Mouse (Mus musculus) left cerebral cortex, postnatal 36 days (tissue): Measurements from ENCODE around the gene Hist1h2bc. TPM values are rescaled to one million over a fixed set of nuclear protein-coding genes. Genes with fewer than 3 reads are reported as not detected.
A peak's percentile ranks its signal among the peaks of the same experiment; 100 is the strongest.

Experiments used
- DNase-seq, 2 experiments: peaks; one replicate each; pipeline ENCODE4 v3.0.0; 2021 to 2022; ENCODE audit warnings: low spot score in 2 of 2, mixed read lengths in 1 of 2
- intact Hi-C: fragments of 180-260 bp; cut with DNase I; formaldehyde crosslinking; loops from one replicate; pipeline ENCODE4 v1.15.1; 2025
- microRNA-seq: library from miRNA; unstranded; fragments of <30 nt; microRNA quantifications from one replicate; pipeline ENCODE4 v1.2.0, GENCODE M21; 2022
- total RNA-seq, 2 experiments: library from RNA; stranded (reverse); gene quantifications; 2 replicates each; pipeline ENCODE4 v1.2.3; 2021

Gene Hist1h2bc
- total RNA-seq, 2 experiments from 2014 or later = 32.1 to 33.8 TPM

GRCm38 (mm10) chr13:23725213-23725612 is 41.2 kb downstream of the Hist1h2bc start:
- no peak for DNase-seq
- intact Hi-C loops = no loop called here

DNA sequence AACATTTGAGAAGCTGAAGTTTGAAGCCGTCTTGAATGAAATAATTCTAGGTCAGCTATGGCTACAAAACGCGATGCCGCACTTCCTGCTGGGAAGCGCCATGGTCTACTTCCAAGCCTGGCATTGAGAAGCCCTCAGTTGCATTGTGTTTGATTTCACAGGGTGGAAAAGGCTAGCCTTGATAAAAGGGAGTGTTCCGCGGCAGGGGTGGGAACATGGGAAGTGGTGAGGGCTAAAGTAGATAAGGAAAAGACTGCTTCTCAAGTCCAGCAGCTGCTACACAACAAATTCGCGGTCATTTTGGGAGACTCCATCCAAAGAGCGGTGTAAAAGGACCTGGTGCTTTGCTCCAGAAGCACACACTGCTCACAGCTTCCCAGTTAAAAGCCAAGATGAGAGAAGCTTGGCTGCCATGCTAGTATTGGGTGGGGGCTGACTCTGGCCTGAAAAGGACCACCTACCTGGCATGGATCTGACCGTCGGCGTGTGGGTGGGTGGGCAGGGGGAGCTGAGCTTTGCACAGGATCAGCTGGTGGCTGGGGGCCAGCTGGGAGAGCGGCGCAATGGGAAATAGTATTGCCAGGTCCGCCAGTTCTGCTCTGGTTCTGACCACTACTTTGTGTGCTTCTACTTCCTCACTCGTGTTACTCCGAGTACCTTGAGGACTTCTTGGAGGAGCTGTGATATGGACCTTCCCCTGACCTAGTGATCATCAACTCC is 44.6 kb downstream of the Hist1h2bc start:
- no peak for DNase-seq
- intact Hi-C loops = no loop called here

DNA sequence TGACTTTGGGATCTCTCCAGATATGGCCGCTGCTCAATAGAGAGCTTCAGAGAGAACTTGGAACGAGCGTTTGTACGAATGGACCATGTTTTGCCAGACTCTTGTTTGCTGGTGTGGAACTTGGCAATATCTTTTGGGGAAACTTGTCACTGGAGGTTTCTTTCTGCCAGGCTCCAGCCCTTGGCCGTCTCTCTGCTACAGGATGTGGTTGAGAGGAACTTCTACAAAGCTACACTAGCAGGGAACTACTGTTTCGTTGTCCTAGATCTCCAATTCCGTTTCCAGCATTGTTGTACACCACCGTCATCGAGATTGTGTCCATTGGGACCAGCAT is 45.2 kb downstream of the Hist1h2bc start:
- intact Hi-C loops = no loop called here
- DNase-seq = no peak

DNA sequence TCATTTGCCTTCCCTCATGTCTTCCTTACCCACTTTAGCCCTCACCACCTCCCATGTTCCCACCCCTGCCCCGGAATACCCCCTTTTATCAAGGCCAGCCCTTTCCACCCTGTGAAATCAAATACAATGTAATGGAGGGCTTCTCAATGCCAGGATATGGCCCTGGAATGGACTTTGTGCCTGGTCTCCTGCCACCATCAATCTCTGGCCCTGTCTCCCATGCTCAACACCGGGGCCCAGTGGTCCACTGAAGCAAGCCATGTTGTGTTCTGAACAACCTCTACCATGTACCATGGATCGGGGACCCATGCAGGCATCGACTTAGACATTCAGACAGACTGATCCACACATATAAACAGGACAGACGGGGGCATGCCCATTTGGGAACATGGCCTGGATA is 45.7 kb downstream of the Hist1h2bc start:
- no peak for DNase-seq
- intact Hi-C loops = no loop called here

DNA sequence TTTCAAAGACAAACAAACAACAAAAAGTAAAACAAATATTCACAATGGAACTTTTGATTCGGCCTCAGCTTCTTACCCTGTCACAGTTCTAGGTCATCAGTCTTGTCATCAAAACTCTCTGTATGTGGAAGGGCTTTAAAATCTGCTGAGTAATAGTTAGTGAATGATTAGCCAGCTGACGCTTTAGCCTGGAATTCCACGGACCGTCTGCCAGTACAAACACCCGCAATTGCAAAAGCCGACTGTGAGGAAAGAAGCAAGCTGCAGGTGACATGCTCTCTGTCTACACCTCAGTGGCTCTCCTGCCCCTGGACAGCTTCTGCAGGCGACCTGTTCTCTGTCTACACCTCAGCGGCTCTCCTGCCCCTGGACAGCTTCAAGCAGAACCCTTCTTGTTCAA is 46.5 kb downstream of the Hist1h2bc start:
- intact Hi-C loops = no loop called here
- no peak for DNase-seq

DNA sequence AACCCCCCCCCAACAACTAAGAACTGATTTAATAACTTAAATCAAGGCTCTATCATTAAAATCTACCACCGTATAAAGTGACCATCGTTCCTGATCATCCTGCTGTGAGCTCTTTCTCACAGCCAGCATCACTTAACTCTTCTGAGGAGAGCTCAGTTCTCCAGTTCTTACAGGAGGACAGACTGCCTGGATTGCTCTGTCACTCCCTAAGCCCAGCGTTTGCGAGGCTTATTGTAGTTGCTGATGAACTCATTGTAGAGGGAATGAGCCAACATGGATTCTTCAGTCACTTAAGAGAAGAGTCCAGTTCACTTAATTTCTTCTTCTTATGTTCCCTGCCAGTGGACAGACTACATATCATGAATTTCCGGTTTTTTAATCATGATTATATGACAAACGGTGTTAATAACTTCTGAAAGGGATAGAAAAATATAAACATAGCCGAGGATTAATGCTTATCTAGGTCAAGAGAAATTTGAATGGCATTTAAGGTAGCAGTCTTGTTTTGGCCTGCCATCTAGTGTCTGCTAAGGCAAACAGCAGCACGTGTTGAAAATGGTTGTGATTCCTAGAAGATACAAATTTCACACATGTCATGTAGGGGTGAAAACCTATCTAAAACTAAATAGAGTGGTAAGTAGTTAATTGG is 48.3 kb downstream of the Hist1h2bc start:
- intact Hi-C loops = loop anchor here (1.0 kb wide), 1 partner anchor 31 kb away; no protein-coding TSS in a partner anchor

DNA sequence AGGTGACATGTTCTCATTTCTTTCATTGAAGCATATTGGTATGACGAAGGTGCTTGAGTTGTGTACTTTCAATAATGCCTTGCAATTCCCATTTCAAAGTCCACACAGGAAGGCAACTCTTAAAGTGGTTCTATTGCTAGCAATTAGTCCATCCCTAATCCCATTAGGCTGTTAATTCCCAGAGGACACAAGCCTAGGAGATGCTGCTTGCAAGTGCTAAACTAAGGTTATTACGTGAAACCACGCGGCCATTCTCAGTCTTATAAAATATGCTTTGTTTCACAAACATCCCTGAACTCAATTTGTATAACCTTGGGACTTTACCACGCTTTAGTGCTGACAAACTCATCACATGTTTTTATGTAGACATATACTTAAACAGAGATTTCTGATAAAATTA is 53.1 kb downstream of the Hist1h2bc start:
- intact Hi-C loops = loop anchor here (5.0 kb wide), 1 partner anchor 115 kb away; the partner anchor contains the start of genes Hist1h1e and Hist1h2be
- DNase-seq = no peak

More for the DNA sequence above, 48.3 kb downstream of the Hist1h2bc start:
- no peak for DNase-seq

DNA sequence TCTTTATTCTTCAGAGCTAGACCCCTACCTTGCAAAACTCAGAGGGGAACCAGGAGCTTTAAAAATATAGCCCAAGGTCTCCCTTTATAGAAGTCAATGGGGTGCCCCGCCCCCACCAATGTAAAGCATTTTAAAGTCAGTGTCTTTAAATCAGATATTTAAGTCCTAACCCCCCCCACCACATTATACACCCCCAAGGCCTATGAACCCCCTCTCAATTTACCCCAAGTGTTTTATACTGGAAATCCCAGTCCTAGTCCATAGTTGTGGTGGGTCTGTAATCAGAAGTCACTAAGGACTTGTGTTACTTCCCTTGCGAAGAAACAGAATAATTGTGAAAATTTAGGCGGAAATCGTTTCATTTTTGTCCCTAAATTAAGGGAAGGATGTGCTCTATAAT is 54.0 kb downstream of the Hist1h2bc start:
- intact Hi-C loops = loop anchor here (2.0 to 5.0 kb wide), 2 partner anchors 39 to 116 kb away; partner anchors contain the start of genes Hist1h1e, Hist1h2be and Hist1h4c
- DNase-seq = no peak

DNA sequence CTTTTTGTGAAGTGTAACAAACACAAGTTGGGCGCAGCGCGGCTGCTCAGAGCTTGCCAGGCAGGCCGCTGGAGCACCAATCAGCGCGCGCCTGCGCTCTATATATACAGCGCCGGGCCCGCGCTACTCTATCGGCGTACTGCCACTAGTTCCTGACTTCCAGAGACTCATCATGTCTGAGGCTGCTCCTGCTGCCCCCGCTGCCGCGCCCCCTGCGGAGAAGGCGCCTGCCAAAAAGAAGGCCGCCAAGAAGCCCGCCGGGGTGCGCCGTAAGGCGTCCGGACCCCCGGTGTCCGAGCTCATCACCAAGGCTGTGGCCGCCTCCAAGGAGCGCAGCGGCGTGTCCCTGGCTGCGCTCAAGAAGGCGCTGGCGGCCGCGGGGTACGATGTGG is 54.7 kb downstream of the Hist1h2bc start, which contains the start of gene Hist1h1c:
Gene Hist1h1c (plus strand): TSS at position 132 of the 392 bp plus-strand sequence.
- intact Hi-C loops = loop anchor here (2.0 to 5.0 kb wide), 2 partner anchors 40 to 116 kb away; partner anchors contain the start of genes Hist1h1e, Hist1h2be and Hist1h4c
- peak; percentile 88 to 89 for DNase-seq

DNA sequence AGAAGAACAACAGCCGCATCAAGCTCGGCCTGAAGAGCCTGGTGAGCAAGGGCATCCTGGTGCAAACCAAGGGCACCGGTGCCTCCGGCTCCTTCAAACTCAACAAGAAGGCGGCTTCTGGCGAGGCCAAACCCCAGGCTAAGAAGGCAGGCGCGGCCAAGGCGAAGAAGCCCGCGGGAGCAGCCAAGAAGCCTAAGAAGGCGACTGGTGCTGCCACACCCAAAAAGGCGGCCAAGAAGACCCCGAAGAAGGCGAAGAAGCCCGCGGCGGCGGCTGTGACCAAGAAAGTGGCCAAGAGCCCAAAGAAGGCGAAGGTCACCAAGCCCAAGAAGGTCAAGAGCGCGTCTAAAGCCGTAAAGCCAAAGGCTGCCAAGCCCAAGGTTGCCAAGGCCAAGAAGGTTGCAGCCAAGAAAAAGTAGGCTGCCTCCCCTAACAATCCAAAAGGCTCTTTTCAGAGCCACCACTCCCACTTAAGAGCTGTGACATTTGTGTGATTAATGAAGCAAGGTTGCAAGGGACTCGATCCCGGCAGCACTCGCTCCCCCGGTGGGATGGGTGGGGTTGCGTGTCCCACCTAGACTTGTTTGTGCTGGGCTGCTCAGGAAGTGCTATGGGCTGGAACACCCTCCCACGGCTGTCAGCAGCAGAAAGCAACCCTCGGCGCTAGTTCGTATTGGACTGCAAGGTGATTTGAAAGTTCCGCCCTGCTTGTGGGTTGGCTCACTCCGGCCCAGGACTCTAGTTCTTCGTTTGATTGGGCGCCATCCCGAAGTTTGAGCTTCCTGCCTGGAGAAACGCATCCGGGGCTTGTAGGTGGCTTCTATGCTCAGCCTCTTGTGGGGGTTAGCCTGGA is 55.3 kb downstream of the Hist1h2bc start:
- DNase-seq = peak; percentile 94
- intact Hi-C loops = loop anchor here (2.0 to 5.0 kb wide), 2 partner anchors 40 to 117 kb away; partner anchors contain the start of genes Hist1h1e, Hist1h2be and Hist1h4c

GRCm38 (mm10) chr13:23739922-23740252 is 55.9 kb downstream of the Hist1h2bc start:
- no peak for DNase-seq
- intact Hi-C loops = loop anchor here (2.0 to 5.0 kb wide), 3 partner anchors 41 to 158 kb away; partner anchors contain the start of genes Hist1h1e, Hist1h2be, Hist1h4c and Hist1h4d

- intact Hi-C loops = loop anchor here (5.0 kb wide), 1 partner anchor 158 kb away; the partner anchor contains the start of gene Hist1h4d
- no peak for DNase-seq
Measured at GRCm38 (mm10) chr13:23740256-23740840, 56.3 kb downstream of the Hist1h2bc start.

- DNase-seq = no peak
- intact Hi-C loops = loop anchor here (5.0 kb wide), 1 partner anchor 159 kb away; the partner anchor contains the start of gene Hist1h4d
Measured at GRCm38 (mm10) chr13:23740910-23741309, 56.9 kb downstream of the Hist1h2bc start.

GRCm38 (mm10) chr13:23742007-23742406 is 58.0 kb downstream of the Hist1h2bc start:
- intact Hi-C loops = loop anchor here (5.0 kb wide), 1 partner anchor 160 kb away; the partner anchor contains the start of gene Hist1h4d
- no peak for DNase-seq

Small RNAs within 50 kb of the gene (microRNA-seq; reads per million reads assigned to microRNA genes)
- not detected for gene Gm44350

Other genes starting within 250 kb of the Hist1h2bc start
- not detected for gene Btn1a1, start 218.3 kb upstream of the Hist1h2bc start, total RNA-seq
- 1 to 10 TPM in 1 of 2 experiments, under 1 TPM in 1; 0.93 to 1.5 TPM for gene Btn2a2, start 195.3 kb upstream of the Hist1h2bc start, total RNA-seq
- 100 to 1,000 TPM; 319 to 326 TPM for gene Hist1h4h, start 153.1 kb upstream of the Hist1h2bc start, total RNA-seq
- 1 to 10 TPM; 6.2 to 7.0 TPM for gene Hist1h2af, start 150.3 kb upstream of the Hist1h2bc start, total RNA-seq
- gene Hist1h3g, start 148.8 kb upstream of the Hist1h2bc start, total RNA-seq = 1 to 10 TPM; 3.6 to 4.6 TPM
- gene Hist1h2bh, start 140.8 kb upstream of the Hist1h2bc start, total RNA-seq = 1 to 10 TPM in 1 of 2 experiments, under 1 TPM in 1; 0.79 to 1.2 TPM
- gene Hist1h3f, start 140.1 kb upstream of the Hist1h2bc start, total RNA-seq = 10 to 100 TPM; 17.9 to 18.2 TPM
- 100 to 1,000 TPM; 173 to 184 TPM for gene Hist1h4f, start 132.6 kb upstream of the Hist1h2bc start, total RNA-seq
- gene Hist1h1d, start 130.9 kb upstream of the Hist1h2bc start, total RNA-seq = 1 to 10 TPM; 4.7 to 6.5 TPM
- 10 to 100 TPM; 46.6 to 51.6 TPM for gene Hist1h3e, start 121.8 kb upstream of the Hist1h2bc start, total RNA-seq
- gene Hist1h2ae, start 113.0 kb upstream of the Hist1h2bc start, total RNA-seq = 1 to 10 TPM; 6.2 to 7.8 TPM
- 10 to 100 TPM; 86.3 to 99.7 TPM for gene Hist1h2bg, start 112.8 kb upstream of the Hist1h2bc start, total RNA-seq
- gene Hist1h2bf, start 110.0 kb upstream of the Hist1h2bc start, total RNA-seq = 10 to 100 TPM; 20.6 to 28.9 TPM
- 1 to 10 TPM; 3.1 to 8.2 TPM for gene Hist1h2ad, start 109.8 kb upstream of the Hist1h2bc start, total RNA-seq
- gene Hist1h3d, start 108.4 kb upstream of the Hist1h2bc start, total RNA-seq = 10 to 100 TPM in 1 of 2 experiments, 1 to 10 TPM in 1; 7.7 to 10.8 TPM
- gene Hist1h4d, start 102.6 kb upstream of the Hist1h2bc start, total RNA-seq = 100 to 1,000 TPM; 160 to 166 TPM
- gene Hist1h2be, start 63.1 kb upstream of the Hist1h2bc start, total RNA-seq = 1 to 10 TPM; 7.0 to 7.4 TPM
- 10 to 100 TPM; 70.8 to 73.2 TPM for gene Hist1h1e, start 61.6 kb upstream of the Hist1h2bc start, total RNA-seq
- gene Hist1h2ac, start 251 bp upstream of the Hist1h2bc start, total RNA-seq = 1 to 10 TPM; 2.5 to 2.9 TPM
- not detected for gene Hist1h1t, start 11.6 kb downstream of the Hist1h2bc start, total RNA-seq
- gene Hist1h4c, start 14.3 kb downstream of the Hist1h2bc start, total RNA-seq = 100 to 1,000 TPM; 107 to 117 TPM
- 1 to 10 TPM; 2.4 to 3.7 TPM for gene Hfe, start 26.7 kb downstream of the Hist1h2bc start, total RNA-seq
- gene Hist1h1c, start 54.6 kb downstream of the Hist1h2bc start, total RNA-seq = 10 to 100 TPM; 68.2 to 74.7 TPM
- 1 to 10 TPM; 1.9 to 2.6 TPM for gene Hist1h3c, start 61.4 kb downstream of the Hist1h2bc start, total RNA-seq
- 10 to 100 TPM; 17.9 to 19.8 TPM for gene Hist1h2bb, start 62.5 kb downstream of the Hist1h2bc start, total RNA-seq
- 10 to 100 TPM; 28.3 to 44.5 TPM for gene Hist1h2ab, start 66.9 kb downstream of the Hist1h2bc start, total RNA-seq
- gene Hist1h3b, start 68.1 kb downstream of the Hist1h2bc start, total RNA-seq = 10 to 100 TPM in 1 of 2 experiments, 1 to 10 TPM in 1; 9.7 to 14.5 TPM
- gene Hist1h4b, start 72.8 kb downstream of the Hist1h2bc start, total RNA-seq = 10 to 100 TPM; 87.5 to 90.3 TPM
- gene Hist1h4a, start 77.0 kb downstream of the Hist1h2bc start, total RNA-seq = 10 to 100 TPM; 62.2 to 71.7 TPM
- gene Hist1h3a, start 78.2 kb downstream of the Hist1h2bc start, total RNA-seq = 10 to 100 TPM; 41.3 to 42.8 TPM
- gene Hist1h1a, start 79.5 kb downstream of the Hist1h2bc start, total RNA-seq = 10 to 100 TPM; 26.1 to 28.4 TPM
- not detected for gene Trim38, start 85.7 kb downstream of the Hist1h2bc start, total RNA-seq
- gene Slc17a2, start 122.8 kb downstream of the Hist1h2bc start, total RNA-seq = not detected
- gene Slc17a3, start 155.2 kb downstream of the Hist1h2bc start, total RNA-seq = not detected
- not detected for gene Slc17a1, start 183.6 kb downstream of the Hist1h2bc start, total RNA-seq
- not detected for gene Slc17a4, start 230.8 kb downstream of the Hist1h2bc start, total RNA-seq
- not detected for gene Hist1h2ba, start 250.0 kb downstream of the Hist1h2bc start, total RNA-seq